Mouse (Mus musculus) embryo, embryonic 10 days (tissue): ENCODE data around the gene Akip1.

ENCODE experiments used
- DNase-seq: peaks from one replicate; pipeline ENCODE4 v3.0.0-alpha.2; 2015; ENCODE audit warnings: low spot score

Gene Akip1

DNA sequence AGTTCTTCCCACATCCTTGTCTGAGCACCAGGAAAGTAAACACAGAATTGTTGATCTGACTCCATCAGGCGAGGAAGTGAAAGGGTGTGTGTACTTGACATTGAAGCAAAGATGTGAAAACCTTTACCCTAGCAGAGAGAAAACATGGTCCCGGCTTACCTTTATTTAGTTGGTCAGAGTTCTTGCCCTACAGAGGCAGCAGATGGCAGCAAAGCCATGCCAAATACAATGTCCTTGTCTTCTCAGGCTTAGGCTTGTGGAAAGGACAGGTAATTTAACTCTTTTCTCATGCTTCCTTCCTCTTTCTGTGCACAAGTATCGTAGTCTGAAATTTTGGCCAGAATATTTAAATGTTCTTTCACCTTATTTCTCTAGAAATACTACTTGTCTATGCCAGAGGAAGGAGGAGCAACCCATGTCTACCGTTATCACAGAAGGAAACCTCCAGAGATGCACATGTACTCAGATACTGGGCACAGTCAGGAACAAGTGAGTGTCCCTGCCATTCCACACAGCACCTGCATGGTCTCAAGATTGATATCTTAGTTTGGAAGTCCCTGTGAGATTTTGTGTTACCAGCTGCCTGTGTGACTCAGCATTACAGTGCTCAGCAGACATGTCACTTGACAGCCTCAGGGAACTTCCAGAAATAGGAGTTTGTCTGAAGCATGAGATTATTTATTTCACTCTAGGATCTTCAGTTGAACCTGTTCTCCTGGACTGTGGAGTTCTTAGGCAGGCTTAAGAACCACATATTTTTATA is 3.7 kb downstream of the Akip1 start:
- peak; percentile 77 for DNase-seq

DNA sequence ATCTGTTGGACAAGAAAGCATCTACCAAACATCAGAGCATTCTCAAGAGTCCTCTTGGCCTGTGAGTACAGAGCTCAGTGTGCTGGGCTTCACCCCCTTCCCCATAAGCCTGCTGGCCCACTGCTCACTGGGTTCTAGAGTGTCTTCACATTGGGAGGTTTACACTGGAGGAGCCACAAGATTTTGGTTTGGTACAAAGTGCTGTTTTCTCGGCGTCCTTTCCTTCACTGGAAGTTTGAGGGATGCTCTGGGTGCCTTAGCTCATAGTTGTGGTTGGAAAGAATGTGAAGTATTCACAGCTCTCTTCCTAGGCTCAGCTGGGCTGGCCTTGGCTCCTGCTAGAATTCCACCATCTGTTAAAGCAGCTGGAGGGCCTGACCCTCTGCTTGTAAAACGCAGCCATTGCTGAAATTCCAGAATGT is 5.5 kb downstream of the Akip1 start:
- peak; percentile 15 for DNase-seq

DNA sequence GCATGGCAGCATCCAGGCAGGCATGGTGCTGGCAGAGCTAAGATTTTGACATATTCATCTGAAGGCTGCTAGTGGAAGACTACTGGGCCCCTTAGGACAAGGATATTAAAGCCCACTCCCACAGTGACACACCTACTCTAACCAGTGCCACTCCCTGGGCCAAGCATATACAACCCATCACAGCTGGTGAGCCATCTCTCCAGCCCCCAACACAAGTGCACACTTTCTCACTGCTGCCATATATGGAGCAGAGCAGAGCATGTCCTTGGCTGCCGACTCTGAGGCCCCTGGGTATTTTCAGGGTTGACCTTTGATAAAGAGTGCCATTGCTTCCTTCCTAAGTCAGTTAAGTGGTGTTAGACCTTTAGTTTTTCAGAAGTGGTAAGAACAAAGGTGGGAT is 6.6 kb downstream of the Akip1 start:
- no peak for DNase-seq

DNA sequence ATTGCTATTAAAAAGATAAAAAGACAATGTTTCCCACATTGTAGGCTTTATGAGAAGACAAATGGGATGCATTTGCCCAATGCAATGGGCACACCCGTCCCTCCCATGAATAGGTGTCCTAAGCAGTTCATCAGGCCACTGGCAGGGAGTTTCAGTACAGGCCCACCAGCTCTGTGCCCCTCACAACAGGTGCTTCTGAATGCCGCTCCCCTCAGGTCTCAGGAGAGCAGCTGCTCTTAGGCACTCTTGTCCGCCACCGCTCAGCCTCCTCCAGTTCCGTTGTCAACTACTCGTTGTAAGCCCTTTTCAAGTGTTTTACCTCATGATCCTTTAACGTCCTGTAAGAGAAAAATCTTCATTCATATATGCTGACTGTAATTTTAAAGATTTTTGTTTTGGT is 8.7 kb downstream of the Akip1 start:
- no peak for DNase-seq

DNA sequence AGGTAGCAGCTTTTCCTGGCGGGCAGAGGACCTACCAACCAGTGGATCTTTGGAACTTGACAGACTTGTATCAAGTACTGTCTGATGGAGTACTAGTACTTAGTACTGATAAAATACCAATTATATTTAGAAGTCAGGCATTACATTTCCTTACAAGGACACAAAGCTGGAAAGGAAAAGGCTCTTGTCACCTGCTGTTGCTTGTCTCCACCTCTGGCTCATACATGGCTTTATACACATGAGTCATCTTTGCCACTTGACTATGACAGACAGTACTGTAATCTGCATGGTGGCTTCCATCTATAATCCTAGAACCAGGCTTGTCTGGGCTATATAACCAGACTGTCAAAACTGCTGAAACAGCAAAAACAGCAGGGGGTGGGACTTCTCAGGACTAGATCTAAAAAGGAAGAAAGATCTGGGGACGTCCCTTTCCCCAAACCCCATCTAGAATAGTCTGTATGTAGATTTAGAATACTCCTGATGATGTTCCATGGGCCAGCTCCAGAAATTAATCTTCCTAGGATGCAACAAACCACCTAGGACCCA is 10.0 kb downstream of the Akip1 start:
- DNase-seq, result no peak

DNA sequence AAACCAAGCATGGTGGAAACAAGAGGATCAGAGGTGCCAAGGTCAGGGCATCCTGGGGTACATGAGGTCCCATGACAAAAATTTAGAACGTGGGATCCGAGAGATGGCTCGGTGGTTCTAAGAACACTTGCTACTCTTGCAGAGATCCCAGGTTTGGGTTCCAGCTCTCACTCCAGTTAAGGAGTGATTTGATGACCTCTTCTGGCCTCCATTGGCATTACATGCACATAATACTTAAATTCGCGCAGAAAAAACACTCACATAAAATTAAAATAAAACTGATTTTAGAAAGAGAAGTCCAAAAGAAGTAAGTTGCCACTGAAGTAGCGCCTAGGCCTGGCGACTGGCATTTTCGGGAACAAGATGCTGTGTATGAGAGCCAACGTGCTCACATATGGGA is 15.8 kb downstream of the Akip1 start:
- DNase-seq, result peak; percentile 68

DNA sequence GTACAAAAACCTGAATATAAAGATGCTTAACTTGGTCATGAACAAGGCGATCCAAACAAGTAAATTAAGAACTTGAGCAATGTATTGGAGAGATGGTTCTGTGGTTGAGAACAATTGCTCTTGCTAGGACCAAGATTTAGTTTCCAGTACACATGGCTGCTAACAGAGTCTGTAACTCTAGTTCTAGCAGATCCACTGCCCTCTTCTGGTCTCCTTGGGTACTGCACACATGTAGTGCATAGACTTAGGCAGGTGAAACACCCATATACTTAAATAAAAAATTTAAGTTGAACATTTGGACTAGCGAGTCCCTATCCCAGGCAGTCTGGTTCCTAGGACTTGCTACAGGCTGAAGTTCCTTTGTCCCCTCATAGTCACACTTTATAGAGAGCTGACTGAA is 19.1 kb downstream of the Akip1 start:
- no peak for DNase-seq

DNA sequence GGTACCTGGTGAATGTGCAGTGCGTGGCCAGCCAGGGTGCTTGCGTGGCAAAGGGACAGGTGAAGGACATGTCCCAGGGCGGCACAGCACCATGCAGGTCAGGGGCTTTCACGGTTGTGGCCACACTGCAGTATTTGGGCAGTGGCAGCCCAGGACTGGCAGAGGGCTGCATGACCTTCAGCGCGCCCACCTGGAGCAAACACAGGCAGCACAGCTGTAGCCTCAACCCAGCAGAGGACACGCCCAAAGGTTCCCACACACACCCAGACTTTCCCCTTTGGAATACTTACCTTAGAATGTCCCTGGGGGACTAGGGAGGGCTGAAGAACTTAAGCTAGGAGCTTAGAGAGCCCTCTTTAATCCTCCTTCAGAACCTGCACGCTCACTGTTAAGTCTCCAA is 19.6 kb downstream of the Akip1 start:
- no peak for DNase-seq

DNA sequence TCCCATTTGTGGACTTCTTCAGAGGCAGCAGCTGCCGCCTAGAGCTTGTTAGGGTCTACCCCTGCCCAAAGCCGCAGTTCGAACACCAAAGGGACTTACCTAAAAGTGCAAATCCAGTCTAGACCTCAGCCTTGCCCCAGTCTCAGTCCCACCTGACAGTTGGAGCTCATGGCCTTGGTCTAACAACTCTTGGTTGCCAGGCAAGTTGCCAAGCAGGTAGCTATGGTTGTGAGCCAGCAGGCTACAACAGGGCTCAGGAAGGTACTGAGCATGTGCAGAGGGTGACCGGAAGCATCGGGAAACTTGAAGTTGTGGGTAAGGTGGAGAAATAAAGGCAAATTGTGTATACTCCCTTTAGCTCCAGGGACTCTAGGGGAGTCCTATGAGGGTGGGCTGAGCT is 20.2 kb downstream of the Akip1 start, which contains the start of gene BC051019:
Gene BC051019, minus strand, starts transcription at position 154 of the 400 bp plus-strand sequence.
- no peak for DNase-seq

DNA sequence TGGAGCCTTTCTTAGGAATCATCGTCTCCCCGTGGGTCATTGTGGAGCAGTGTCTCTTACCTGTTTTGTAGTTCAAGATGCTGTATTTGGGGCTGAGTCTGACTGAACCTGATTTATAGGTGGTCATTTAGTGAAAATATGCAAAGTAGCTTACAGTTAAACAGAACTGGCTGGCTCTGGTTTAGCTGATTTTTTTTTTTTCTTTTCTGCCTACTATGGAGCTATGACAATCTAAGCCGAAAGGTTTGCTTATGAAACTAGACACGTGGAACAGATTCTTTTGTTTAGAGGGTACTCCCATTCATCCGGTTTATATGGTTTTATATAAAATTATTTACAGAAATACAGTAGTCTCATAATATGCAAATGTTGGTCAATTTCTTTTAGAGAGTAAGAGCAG is 28.1 kb downstream of the Akip1 start, which contains the start of gene Ascl3:
Gene Ascl3, minus strand, starts transcription at position 101 of the 400 bp plus-strand sequence.
- DNase-seq, result no peak

DNA sequence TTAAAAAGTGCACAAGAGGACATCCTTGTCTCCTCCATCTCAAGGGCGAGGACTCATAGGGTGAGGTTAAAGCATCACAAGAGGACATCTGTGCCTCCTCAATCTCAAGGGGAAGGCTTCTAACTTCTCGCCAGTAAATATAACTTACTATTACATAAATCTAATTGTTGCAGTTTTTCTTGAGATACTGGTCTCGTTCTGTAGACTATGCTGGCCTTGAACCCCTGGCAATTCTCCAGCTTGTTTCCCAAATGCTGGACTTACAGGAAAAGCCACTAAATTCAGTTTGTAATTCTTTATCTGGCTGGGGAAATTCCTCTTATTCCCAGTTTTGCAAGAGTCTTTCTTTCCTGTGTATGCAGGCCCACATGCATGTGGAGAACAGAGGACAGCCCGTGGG is 31.3 kb downstream of the Akip1 start:
- DNase-seq, result no peak

DNA sequence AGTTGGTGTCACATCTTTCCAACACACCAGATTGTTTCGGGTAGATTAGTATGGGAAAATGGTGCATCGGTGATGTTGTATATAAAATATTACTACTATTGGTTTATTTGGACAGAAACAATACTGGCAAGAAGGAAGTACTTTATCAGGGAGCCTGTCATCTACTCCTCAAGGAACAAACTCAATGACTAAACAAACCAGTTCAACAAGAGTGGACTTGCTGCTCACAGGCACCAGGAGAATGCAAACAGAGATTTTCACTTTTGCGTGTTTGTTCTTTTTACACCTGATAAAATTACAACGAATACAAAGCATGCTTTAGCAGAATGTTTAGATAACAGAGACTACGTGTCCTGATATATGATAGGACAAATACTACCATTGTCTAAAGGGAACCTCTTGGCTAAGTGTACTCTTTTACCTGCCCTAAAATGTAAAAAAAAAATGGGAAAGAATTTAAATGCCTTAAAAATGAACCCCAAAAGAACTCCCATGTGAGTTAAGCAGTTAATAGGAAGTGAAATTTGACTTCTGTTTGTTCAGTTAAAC is 36.4 kb downstream of the Akip1 start:
- no peak for DNase-seq

DNA sequence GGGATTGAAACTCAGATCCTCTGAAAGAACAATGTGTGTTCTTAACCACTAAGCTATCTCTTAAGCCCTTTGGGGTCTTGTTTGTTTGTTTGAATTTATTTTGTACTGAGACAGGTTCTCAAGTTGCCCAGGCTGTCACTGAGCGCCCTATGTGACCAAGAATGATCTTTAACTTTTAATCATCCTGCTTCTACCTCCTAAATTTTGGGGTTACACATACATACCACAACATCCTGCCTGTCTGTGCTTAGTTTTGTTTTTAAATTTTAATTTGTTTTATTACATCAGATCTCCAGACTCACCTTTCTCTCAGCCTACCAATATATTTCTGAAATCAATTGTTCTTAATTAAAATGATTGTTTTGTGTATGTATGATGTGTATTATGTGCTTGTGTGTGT is 37.6 kb downstream of the Akip1 start:
- no peak for DNase-seq

DNA sequence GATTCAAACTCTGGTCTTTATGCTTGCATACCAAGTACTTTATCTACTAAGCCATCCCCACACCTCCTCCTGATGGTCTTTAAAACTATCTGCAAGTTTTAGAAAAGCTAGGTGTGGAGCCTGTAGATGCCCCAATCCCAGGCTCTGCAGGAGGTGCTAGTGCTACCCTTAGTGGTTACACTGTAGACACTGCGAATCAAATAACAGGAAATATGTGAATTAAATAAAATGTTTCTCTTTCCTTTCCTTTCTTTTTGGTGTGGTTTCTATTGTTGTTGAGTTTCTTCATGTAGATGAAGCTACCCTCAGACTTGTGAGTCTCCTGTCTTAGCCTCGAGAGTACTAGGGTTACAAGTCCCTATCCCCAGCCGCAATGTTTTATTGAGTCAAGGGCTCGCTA is 38.2 kb downstream of the Akip1 start:
- no peak for DNase-seq

DNA sequence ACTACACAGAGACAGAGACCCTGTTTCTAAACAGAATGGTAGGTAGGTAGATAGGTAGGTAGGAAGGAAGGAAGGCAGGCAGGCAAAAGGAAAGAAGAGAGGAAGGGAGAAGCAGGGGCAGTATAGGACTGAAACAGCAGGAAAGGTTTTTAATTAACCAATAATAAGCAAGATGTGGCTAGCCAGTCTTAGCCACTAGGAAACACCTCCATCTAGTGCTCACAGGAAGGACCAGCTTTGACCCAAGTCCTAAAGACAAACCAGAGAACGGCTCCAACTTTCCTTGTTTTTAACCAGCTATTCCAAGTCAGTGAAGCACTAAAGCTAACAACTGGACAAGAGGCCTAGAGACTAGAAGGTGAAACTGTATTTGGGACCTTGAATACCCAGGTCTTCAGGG is 44.3 kb downstream of the Akip1 start:
- no peak for DNase-seq

DNA sequence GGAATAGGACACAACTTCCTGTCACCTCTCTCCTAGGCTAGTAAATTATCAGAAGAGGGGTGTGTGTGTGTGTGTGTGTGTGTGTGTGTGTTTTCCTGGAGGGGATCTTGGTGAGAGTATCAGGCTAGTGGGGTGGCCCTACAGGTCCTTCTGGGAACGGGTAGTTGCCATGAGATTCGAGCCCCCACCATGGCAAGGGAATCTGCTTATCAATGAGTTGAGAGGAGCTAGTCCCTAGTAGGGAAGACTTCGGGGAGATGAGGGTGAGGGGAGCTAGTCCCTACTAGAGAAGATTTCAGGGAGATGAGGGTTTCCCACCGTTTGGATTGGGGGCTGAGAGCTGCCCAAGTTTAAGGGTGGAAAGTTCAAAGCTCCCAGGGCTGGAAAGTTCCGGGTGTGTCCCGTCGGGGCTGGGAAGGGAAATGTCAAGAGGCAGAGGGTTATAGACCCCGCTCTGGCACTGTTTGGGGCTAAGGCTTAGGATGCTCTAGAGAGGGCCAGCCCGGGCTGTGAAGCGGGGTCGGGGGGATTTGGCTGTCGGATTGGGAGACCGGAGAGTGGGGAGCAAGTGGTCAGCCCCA is 48.0 kb downstream of the Akip1 start:
- no peak for DNase-seq

DNA sequence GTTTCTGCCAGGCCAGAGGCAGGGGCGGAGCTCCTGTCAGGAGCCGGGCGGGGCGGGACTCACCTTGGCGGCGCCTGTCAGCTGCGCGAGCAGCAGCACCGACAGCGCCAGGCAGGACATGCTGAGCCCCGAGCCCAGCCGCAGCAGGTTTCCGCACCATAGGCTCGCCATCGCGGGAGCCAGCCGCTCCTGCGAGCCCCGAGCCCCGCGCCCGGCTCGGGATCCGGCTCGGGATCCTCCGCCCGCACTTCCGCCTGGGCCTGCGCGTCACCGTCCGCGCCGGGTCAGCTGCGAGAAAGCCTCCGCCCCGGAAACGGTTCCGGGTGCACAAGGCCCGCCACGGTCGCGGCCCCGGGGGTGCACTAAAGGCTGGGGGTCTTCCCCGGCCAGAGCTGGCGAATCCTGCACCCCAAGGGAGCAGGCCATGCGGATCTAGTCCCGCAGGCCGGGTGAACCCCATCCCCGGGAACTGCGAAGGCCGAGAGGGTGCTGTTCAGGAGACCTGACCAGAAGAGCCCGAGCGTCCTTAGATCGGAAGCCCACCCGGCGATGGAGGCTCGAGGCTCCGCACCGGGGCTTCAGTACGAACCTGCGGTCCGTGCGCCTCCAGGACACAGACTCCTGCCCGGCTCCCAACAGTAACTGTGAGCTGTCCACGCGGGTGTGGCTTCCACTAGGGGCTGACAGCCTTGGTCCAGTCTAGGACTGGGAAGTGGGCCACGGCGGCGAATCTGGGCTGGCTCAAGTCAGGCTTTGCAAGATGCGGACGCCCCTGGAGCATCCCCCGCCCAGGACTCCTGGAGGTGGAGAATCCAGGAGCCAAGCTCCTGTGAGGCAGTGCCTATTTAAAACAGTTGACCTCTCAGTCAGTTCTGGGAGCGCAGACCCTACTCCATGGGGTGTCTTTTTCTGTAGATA is 48.8 kb downstream of the Akip1 start, which contains the start of gene Tmem9b:
Gene Tmem9b, minus strand, starts transcription at position 868 of the 918 bp plus-strand sequence.
- DNase-seq, result peak; percentile 84

DNA sequence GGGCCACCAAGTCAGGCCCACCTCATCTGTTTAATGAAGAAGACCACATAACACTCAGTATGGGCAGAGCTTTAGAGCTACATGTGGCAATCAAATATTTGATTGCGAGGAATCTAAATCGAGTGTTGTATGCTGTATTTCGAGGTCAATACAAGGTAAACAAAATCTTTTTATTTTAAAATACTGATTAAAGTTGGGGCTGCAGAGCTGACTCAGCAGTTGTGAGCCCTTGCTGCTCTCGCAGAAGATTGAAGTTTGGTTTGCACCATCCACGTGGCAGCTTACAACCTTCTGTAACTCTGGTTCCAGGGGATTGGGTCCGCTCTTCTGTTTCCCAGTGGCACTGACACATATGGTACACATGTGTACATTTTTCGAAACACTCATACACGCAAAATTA is 50.5 kb downstream of the Akip1 start:
- no peak for DNase-seq

DNA sequence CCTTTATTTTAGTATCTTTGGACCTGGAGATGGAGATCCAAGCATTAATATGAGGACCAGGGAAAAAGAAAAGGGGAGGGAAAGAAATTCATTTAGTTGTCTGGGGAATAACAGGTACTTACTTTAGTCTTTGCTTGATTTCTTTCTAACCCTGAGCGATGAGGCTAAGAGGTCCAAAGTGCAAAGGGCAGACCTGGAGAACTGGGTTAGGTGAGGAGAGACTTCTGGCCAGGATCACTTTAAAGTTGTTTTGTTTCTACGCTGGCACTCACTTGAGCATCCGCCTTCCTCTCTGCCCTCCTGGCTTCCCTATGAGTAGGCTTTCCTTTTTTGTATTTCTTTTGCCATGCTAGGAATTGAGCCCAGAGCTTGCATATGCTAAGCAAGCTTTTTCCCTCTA is 52.8 kb downstream of the Akip1 start:
- no peak for DNase-seq
